Mouse (Mus musculus) spleen, adult 2 months (tissue): ENCODE data around the gene Slc6a5.

Experiments used
- CTCF ChIP-seq: fragments of 200-500 bp; IDR thresholded peaks from 2 replicates; pipeline ENCODE4 v1.5.1; 2011; ENCODE audit warnings: mild to moderate bottlenecking, inconsistent platforms; ENCODE audit not compliant: insufficient read depth, insufficient read length, insufficient replicate concordance; ENCODE audit errors: extremely low read depth
- POLR2A ChIP-seq: fragments of 200-500 bp; IDR thresholded peaks from 2 replicates; pipeline ENCODE4 v1.6.1; 2011; ENCODE audit warnings: low read depth, low read length, inconsistent platforms

DNA sequence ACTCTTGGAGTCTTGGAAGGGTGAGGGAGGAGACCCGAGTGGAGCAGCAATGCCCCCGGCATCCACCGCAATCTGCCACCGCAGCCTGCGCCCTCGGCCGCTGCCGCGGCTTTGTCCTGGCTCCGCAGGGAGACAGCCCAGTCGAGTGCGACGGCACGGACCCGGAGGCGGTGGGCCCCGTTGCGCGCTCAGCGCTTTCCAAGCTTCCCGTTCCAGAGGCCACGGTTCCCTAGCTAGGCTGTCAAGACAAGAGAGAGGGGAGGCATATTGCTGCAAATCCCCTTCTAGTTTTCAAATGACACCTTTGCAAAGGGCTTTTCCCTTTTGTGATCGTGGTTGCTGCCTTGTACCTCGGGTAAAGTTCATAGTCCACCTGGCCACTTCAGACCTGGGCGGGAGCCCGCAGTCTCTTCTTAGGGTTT is 945 bp upstream of the Slc6a5 start:
- TF ChIP-seq POLR2A (no peak), CTCF (no peak)
